Mouse (Mus musculus) heart, embryonic 12.5 days (tissue): ENCODE measurements around the gene Tesk2. TPM values are rescaled to one million over a fixed set of nuclear protein-coding genes. Genes with fewer than 3 reads are reported as not detected.

Experiments used
- ATAC-seq: fragments of 200-750 bp; cut with Nextera tagmentation; 2 replicates; pipeline ENCODE4 v1.8.0; 2017; ENCODE audit warnings: moderate TSS enrichment, moderate library complexity; ENCODE audit not compliant: insufficient number of reproducible peaks, low FRiP score
- H3K27ac ChIP-seq: fragments of 300-500 bp; sonication (generic); 2 replicates; pipeline ENCODE4 v1.5.1; 2016; ENCODE audit warnings: mild to moderate bottlenecking, moderate library complexity; ENCODE audit not compliant: poor library complexity, severe bottlenecking
- H3K27me3 ChIP-seq: fragments of 300-500 bp; sonication (generic); replicated peaks from 2 replicates; pipeline ENCODE4 v1.6.1; 2016; ENCODE audit warnings: mild to moderate bottlenecking, moderate library complexity
- H3K36me3 ChIP-seq: fragments of 300-500 bp; sonication (generic); 2 replicates; pipeline ENCODE4 v1.6.1; 2016; ENCODE audit warnings: mild to moderate bottlenecking, moderate library complexity
- H3K4me1 ChIP-seq: fragments of 300-500 bp; sonication (generic); replicated peaks from 2 replicates; pipeline ENCODE4 v1.6.1; 2016; ENCODE audit warnings: mild to moderate bottlenecking
- H3K4me2 ChIP-seq: fragments of 300-500 bp; sonication (generic); 2 replicates; pipeline ENCODE4 v1.6.1; 2016; ENCODE audit warnings: mild to moderate bottlenecking, moderate library complexity
- H3K4me3 ChIP-seq: fragments of 300-500 bp; sonication (generic); 2 replicates; pipeline ENCODE4 v1.5.1; 2016; ENCODE audit warnings: mild to moderate bottlenecking
- H3K9ac ChIP-seq: fragments of 300-500 bp; sonication (generic); 2 replicates; pipeline ENCODE4 v1.6.1; 2016; ENCODE audit warnings: mild to moderate bottlenecking, moderate library complexity
- H3K9me3 ChIP-seq: fragments of 300-500 bp; sonication (generic); replicated peaks from 2 replicates; pipeline ENCODE4 v1.6.1; 2016; ENCODE audit warnings: mild to moderate bottlenecking, moderate library complexity
- WGBS: fragments of 180-500 bp; shearing (Covaris S2); methylation state at CpG from one replicate; pipeline ENCODE4 v1.1.7; 2016; 5-methylcytosine and 5-hydroxymethylcytosine counted together
- polyA plus RNA-seq: library from polyadenylated mRNA; unstranded; fragments of >200 nt; fragmentation: Nextera tagmentation; extraction: Ambion mirVana; gene quantifications from 2 replicates; pipeline ENCODE4 v1.2.1, GENCODE M21; 2016

Gene Tesk2
- polyA plus RNA-seq, 1 experiment from 2014 or later: 3.1 TPM

- no peaks in the 10 kb centered on the region for H3K27me3 ChIP-seq
- no peaks in the 10 kb centered on the region for H3K9me3 ChIP-seq
- H3K4me2 ChIP-seq: no peak overlapping the region
- H3K36me3 ChIP-seq: peaks cover 5% of the 10 kb centered on the region
- H3K4me1 ChIP-seq: peaks cover 9% of the 10 kb centered on the region
- no peak for ATAC-seq
- 13% methylated on average over 3 of the region's 3 CpGs for WGBS
- H3K4me3 ChIP-seq: no peak overlapping the region
- H3K27ac ChIP-seq: no peak overlapping the region
- H3K9ac ChIP-seq: no peak overlapping the region
These were observed 1.4 kb upstream of the Tesk2 start for GRCm38 (mm10) chr4:116719396-116719795.

- Histone ChIP-seq H3K27ac (peak overlapping the region; percentile 84), H3K9me3 (no peaks in the 10 kb centered on the region), H3K36me3 (no peaks in the 10 kb centered on the region), H3K9ac (peak overlapping the region; percentile 88), H3K4me1 (peaks cover 9% of the 10 kb centered on the region), H3K27me3 (no peaks in the 10 kb centered on the region), H3K4me2 (peak overlapping the region; percentile 93), H3K4me3 (peak overlapping the region; percentile 90)
- no peak; the same call in 1 of the 2 replicates for ATAC-seq
- 0% methylated on average over 29 of the region's 29 CpGs for WGBS
These were observed 415 bp downstream of the Tesk2 start for GRCm38 (mm10) chr4:116721098-116721628.

DNA sequence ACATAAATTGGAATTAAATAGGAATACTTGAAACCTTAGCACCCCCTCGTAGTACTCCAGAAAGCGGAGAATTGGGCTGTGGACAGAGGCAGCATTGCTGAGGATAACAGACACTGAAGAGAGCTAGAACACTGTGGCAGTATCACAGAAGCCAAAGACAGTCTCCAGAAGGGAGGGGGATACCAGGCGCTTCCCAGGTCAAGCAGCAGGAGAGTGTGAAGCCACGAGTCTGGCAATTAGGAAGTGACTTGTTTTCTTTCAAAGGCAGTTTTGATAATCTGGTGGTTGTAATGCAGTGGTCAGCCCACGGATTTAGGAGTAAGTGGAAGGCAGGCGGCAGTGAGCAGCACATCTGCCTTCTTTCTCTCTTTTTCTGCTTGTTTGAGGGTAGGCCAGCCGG is 1.5 kb downstream of the Tesk2 start:
- 25% methylated on average over 7 of the region's 7 CpGs for WGBS
- Histone ChIP-seq H3K9me3 (no peaks in the 10 kb centered on the region), H3K27me3 (no peaks in the 10 kb centered on the region), H3K4me3 (no peak overlapping the region), H3K4me1 (peaks cover 9% of the 10 kb centered on the region), H3K27ac (no peak overlapping the region), H3K36me3 (no peaks in the 10 kb centered on the region), H3K4me2 (peak overlapping the region; percentile 46), H3K9ac (peak overlapping the region; percentile 40; the same call in 1 of the 2 replicates)
- no peak for ATAC-seq

- Histone ChIP-seq H3K27ac (no peak overlapping the region), H3K4me1 (peaks cover 9% of the 10 kb centered on the region), H3K4me3 (no peak overlapping the region), H3K9ac (no peak overlapping the region), H3K4me2 (no peak overlapping the region), H3K9me3 (no peaks in the 10 kb centered on the region), H3K36me3 (no peaks in the 10 kb centered on the region), H3K27me3 (no peaks in the 10 kb centered on the region)
- ATAC-seq: no peak
- 79% methylated on average over 5 of the region's 5 CpGs for WGBS
These were observed 4.7 kb downstream of the Tesk2 start for GRCm38 (mm10) chr4:116725444-116725843.

DNA sequence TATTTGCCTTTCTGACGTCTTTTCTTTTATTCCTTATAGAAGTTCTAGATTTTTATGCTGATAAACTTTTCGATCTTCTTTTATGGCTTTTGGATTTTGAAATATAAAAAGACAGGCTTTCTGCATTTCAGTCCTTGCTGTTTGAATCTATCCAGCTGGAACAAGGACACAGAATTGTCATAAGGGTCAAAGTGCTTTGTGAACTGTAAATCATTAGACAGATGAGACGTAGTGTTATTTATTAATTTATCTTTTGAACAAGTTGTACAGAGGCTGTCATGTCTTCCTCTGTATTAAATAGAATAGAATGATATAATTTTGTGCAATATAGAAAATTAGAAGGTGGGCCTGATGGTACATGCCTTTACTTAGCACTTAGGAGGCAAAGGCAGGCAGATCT is 6.7 kb downstream of the Tesk2 start:
- Histone ChIP-seq H3K4me2 (no peak overlapping the region), H3K9me3 (no peaks in the 10 kb centered on the region), H3K4me1 (peaks cover 10% of the 10 kb centered on the region), H3K36me3 (no peaks in the 10 kb centered on the region), H3K9ac (no peak overlapping the region), H3K4me3 (no peak overlapping the region), H3K27ac (no peak overlapping the region), H3K27me3 (no peaks in the 10 kb centered on the region)
- 83% methylated on average over 3 of the region's 3 CpGs for WGBS
- no peak for ATAC-seq

- Histone ChIP-seq H3K27me3 (no peaks in the 10 kb centered on the region), H3K27ac (no peak overlapping the region), H3K9ac (no peak overlapping the region), H3K9me3 (no peaks in the 10 kb centered on the region), H3K4me2 (no peak overlapping the region), H3K4me1 (peaks cover 7% of the 10 kb centered on the region), H3K4me3 (no peak overlapping the region), H3K36me3 (no peaks in the 10 kb centered on the region)
- no peak for ATAC-seq
- 87% methylated on average over 3 of the region's 3 CpGs for WGBS
These were observed 8.8 kb downstream of the Tesk2 start for GRCm38 (mm10) chr4:116729532-116729931.

DNA sequence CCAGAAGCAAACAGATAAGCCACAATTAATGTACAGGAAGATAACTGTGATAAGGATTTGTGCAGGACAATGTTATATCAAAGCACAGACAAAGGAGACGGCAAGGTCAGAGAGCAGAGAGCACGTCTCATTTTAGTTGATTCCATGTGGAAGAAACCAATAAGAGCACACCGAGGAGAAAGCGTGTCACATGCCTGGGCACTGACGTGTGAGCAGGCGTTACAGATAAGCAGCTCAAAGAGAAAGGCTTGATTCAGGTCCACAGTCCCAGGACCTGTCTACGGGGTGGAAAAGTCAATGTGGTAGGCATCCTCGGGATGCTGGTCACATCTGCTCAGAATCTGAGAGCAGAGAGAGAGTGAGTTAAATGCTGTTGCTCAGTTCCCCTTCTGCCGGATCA is 10.3 kb downstream of the Tesk2 start:
- peaks cover 7% of the 10 kb centered on the region for H3K4me1 ChIP-seq
- H3K9me3 ChIP-seq: no peaks in the 10 kb centered on the region
- H3K27ac ChIP-seq: no peak overlapping the region
- H3K9ac ChIP-seq: no peak overlapping the region
- ATAC-seq: no peak
- 39% methylated on average over 9 of the region's 9 CpGs for WGBS
- 0 out of 2 replicates have a peak overlapping the region, but pooled peaks have one; percentile 11 for H3K4me2 ChIP-seq
- no peaks in the 10 kb centered on the region for H3K36me3 ChIP-seq
- H3K27me3 ChIP-seq: no peaks in the 10 kb centered on the region
- H3K4me3 ChIP-seq: no peak overlapping the region

DNA sequence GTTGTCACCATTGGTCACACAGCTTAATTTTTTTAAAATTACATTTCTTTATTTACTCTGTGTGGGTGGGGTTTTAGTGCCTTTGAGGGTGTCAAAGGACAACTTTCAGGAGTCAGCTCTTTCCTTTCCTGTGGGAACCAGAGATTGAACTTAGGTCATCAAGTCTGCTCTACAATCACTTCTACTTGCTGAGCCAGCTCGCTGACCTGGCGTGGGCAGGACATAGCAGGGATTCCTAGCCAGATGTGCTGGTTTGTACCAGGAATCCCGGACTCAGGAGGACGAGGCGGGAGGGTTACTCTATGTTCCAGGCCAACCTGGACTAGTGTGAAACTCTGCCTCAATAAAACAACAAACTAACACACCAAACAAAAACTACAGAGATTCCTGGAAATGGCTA is 11.6 kb downstream of the Tesk2 start:
- Histone ChIP-seq H3K4me2 (no peak overlapping the region), H3K9ac (no peak overlapping the region), H3K36me3 (no peaks in the 10 kb centered on the region), H3K4me3 (no peak overlapping the region), H3K27ac (no peak overlapping the region), H3K27me3 (no peaks in the 10 kb centered on the region), H3K4me1 (peaks cover 7% of the 10 kb centered on the region), H3K9me3 (no peaks in the 10 kb centered on the region)
- 71% methylated on average over 5 of the region's 5 CpGs for WGBS
- no peak for ATAC-seq

DNA sequence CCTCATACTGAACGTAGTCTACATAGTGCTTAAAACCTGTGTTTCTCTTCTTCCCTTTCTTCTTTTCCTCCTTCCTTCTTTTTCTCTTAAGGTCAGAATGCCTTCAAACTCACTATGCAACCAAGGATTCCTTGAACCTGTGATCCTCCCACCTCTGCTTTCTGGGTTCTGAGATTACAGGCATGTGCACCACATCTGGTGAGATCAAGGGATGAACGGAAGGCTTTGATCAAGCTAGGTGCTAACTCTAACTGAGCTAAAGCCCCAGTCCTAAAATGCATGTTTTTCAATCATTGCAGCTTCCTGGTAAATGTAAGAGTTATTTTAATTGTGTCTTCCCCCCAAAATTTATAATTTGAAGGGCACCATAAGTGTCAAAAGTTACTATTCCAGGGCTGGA is 14.2 kb downstream of the Tesk2 start:
- Histone ChIP-seq H3K4me3 (no peak overlapping the region), H3K27ac (no peak overlapping the region), H3K9ac (no peak overlapping the region), H3K4me2 (no peak overlapping the region), H3K36me3 (no peaks in the 10 kb centered on the region), H3K27me3 (no peaks in the 10 kb centered on the region), H3K4me1 (peaks cover 7% of the 10 kb centered on the region), H3K9me3 (no peaks in the 10 kb centered on the region)
- WGBS: 67% methylated on average over 2 of the region's 2 CpGs
- ATAC-seq: no peak

DNA sequence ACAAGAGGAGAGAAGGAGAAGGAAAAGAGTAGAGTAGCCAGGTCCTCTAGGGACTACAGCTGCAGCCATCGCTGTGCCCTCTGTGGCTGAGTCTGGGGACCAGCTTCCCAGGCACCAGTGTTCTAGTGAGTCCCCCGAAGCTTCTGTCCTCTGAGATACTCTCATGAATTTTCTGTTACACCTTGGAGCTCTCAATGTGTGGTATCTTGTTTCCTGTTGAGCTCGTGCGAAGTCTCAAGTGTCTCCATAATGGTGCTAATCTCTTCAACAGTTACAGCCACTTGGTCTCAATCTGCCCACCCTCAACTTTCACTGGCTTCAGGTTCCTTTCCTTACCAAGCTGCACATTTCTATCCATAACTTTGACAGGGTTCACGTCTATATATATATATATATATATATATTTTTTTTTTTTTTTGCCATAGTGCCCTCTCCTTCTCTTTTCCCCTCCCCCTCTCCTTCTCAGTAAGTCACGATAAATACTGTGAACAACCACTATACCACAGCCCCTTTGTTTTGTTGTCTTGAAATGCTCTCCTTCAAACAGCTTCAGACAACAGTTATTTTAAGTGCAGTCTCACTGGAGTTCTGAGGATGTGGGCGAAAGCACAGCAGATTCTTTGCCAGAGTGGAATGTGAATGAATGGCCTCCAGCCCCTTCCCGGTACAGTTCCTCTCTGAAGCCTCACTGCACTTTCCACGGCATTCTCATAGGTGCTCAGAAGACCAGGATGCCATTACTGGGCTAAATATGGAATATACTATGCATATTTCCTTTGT is 18.4 kb downstream of the Tesk2 start:
- no peak overlapping the region for H3K27ac ChIP-seq
- H3K36me3 ChIP-seq: no peaks in the 10 kb centered on the region
- no peaks in the 10 kb centered on the region for H3K9me3 ChIP-seq
- H3K4me1 ChIP-seq: no peaks in the 10 kb centered on the region
- no peak overlapping the region for H3K4me2 ChIP-seq
- ATAC-seq: no peak
- 45% methylated on average over 9 of the region's 9 CpGs for WGBS
- H3K9ac ChIP-seq: no peak overlapping the region
- H3K4me3 ChIP-seq: no peak overlapping the region
- no peaks in the 10 kb centered on the region for H3K27me3 ChIP-seq

- H3K4me2 ChIP-seq: no peak overlapping the region
- no peaks in the 10 kb centered on the region for H3K36me3 ChIP-seq
- ATAC-seq: no peak
- H3K4me1 ChIP-seq: no peaks in the 10 kb centered on the region
- no peaks in the 10 kb centered on the region for H3K9me3 ChIP-seq
- WGBS: 80% methylated on average over 2 of the region's 2 CpGs
- no peak overlapping the region for H3K9ac ChIP-seq
- H3K27ac ChIP-seq: no peak overlapping the region
- H3K4me3 ChIP-seq: no peak overlapping the region
- H3K27me3 ChIP-seq: no peaks in the 10 kb centered on the region
These were observed 29.0 kb downstream of the Tesk2 start for GRCm38 (mm10) chr4:116749750-116750149.

DNA sequence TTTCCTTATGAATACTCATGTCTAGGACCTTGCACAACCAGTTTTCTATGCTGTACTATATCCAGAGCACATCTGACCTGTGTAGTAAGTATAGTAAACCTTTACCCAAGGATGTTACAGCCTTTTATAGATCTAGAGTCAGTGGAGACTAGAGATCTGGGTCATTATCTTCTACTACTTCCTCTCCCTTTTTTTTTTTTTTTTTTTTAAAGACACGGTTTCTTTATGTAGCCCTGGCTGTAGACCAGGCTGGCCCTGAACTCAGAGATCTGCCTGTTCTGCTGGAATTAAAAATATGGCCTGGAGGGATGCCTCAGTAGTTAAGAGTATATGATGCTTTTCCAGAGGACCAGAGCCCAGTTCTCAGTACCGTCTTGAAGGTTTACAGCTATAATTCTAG is 41.2 kb downstream of the Tesk2 start:
- WGBS: 73% methylated on average over 2 of the region's 2 CpGs
- Histone ChIP-seq H3K4me2 (no peak overlapping the region), H3K27ac (no peak overlapping the region), H3K36me3 (no peaks in the 10 kb centered on the region), H3K9ac (no peak overlapping the region), H3K4me3 (no peak overlapping the region), H3K27me3 (no peaks in the 10 kb centered on the region), H3K9me3 (no peaks in the 10 kb centered on the region), H3K4me1 (no peaks in the 10 kb centered on the region)
- ATAC-seq: no peak
